Mouse (Mus musculus) urinary bladder, adult 2 months (tissue): Measurements from ENCODE around the gene Adam12. TPM values are rescaled to one million over a fixed set of nuclear protein-coding genes. Genes with fewer than 3 reads are reported as not detected.

Experiments
- DNase-seq: peaks from one replicate; pipeline ENCODE4 v3.0.0; 2022; ENCODE audit warnings: low spot score
- polyA plus RNA-seq: library from polyadenylated mRNA; depleted of rRNA; stranded (reverse); fragments of >200 nt; gene quantifications from 2 replicates; pipeline ENCODE4 v1.2.3, GENCODE M21; 2012; rRNA removed

Gene Adam12
- polyA plus RNA-seq, result 4.3 and 4.6 TPM in 2 replicates

DNA sequence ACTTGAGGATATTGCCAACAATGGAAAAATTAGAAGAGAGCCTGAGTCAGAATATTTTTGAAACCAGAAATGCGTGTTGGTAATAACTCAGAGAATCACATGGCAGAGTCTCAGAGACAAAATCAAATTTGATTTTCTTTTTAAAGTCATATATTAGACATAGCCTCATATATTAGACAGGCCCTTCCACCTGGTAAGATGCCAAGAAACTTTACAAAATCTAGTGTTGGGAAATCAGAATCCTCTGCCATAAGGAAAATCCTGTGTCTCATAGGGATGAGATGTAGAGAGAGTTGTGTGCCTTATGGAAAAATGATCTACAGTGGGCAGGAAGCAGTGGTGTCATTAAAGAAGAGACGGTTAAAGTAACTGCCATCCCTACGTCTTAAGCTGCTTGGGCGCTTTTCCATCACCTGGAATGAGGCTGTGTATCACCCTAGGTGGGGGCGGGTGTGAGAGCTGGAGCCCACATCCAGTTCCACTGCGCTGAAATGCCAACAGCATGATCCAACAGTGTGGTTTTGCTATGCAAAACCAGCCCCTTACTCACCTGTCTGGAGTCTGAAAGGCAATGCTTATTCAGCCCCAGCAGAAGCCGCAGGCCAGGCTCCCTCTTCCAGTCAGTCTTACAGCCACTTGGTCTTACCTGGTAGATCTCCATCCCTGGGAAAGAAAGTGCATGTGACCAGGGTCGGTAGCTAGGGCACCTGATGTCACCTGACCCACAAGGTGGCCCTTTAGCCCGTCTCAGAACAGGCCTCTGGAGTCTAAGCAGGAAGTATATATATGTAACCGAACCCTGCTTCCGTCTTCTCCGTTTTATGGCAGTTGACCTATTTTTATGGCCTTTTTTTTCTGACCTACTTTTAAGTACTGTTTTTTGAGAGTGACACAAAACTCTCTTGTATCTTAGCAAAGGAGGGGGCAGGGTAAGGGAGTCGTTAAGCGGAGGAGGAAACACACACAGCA lies at the start of gene Adam12:
Gene Adam12 (minus strand): TSS at position 769 of the 969 bp plus-strand sequence.
- DNase-seq, result no peak

DNA sequence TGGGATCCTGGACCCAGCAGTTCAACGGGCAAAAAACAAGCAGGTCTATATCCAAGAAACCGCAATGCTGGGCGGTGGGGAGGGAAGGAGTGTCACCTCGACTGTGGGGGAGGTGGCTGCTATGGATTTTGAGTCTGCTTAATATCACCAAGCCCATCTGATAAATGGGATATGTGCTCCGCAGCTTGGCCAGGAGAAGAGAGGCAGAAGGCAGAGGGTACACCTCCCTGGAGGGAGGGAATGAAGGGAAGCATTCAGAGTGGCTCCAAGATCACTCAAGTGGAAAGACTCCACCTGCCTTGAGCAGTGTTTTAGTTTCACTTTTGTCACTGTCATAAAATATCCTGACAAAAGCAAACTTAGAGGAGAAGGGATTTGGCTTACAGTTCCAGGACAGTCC lies 41.0 kb upstream of the Adam12 start:
- DNase-seq, result no peak

DNA sequence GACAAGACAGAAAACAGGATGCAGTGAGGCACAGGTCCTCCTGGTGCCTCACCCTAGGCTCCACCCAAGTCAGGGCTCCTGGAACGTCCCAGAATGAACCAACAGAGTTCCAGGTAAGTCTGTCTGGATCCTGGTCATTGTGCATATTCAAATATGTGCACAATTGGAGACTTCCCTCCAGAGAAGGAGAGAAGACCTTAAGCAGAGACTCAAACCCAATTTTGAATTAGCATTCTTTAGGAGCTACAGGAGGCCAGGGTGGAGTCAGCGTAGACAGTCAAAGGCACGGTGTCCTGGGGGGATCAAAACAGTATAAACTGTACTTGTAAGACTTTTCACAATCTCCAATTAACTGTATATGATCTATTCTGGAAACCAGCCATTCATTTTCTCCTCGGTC lies 40.5 kb upstream of the Adam12 start:
- no peak for DNase-seq

DNA sequence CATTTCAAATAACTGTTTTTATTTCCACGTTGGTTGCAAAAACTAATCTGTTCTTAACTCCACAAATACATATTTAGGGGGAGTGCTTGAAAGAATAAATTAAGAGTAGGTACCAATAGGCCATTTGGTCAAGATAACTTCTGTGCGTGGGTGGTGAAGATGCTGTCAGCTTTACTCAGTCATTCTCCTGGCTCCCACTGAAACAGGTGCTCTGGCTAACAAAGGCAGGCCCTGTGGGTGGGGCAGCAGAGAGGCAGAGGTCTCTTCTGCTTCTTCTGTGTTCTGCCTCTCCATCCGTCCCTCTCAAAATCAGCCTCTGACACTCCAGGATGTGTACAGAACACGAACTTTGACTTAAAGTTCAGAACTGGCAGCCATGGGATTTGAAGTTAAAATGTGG lies 33.8 kb upstream of the Adam12 start:
- no peak for DNase-seq

DNA sequence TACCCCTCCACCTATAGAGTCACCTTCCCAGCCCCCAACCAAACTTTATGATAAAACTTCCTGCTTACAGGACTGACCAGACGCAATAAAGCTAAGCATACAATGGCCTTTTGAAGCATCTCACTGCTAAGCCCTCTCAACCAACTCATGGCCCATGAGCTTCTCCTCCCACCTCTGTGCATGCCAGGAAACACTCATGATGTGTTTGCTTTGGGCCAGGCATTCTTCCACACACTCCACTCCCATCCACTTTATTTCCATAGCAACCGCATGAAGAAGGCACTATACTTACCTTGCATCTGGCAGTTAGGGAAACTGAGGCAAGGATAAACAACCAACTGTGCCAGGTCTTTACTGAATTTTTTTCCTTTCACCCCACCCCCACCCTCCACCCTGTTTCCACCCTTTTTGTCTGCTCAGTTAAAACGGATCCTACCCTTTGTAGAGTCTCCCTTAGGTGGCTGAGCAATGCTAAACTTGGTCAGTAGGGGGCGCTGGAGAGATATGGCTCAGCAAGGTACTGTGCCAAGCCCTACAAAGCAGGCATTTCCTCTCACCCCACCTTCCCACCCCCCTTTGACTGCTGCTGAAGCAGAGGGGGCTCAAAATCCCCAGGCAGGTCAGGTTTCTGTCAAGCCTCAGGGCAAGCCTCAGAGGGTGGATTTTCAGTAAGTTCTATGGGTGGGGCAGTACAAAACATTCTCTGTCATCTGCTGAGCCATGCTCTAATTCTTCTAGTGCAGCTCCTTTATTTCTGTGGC lies 31.4 kb upstream of the Adam12 start:
- DNase-seq, result peak; percentile 43

DNA sequence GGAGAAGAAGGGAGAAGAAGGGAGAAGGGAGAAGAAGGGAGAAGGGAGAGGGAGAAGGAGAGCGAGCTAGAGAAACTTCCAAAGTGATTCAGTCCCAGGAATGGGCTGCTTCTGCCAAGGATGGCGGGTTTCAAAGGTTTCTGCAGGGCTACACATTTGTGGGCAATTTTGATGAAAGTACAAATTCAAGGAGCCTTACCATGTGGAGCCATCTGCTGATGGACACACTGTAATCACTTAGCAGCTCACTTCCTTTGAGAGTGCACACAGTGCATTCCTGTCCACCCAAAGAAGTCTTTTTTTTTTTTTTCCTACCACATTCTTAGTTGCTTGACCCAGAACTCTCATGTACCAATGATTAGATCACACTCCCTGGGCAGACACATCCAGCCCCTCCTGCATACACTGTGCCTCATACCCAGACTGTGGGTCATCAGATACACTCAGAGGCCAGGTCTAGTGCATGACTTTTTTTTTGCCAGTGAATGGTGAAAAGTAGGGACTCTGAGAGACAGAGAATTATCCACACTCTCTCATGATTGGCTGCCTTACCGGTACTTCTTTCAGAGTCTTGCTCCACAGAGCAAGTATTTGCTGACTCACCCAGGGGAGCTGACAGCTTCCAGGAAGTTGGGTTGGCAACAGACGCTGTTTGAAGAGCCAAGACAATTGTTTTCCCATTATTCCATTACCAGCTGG lies 29.2 kb upstream of the Adam12 start:
- no peak for DNase-seq

DNA sequence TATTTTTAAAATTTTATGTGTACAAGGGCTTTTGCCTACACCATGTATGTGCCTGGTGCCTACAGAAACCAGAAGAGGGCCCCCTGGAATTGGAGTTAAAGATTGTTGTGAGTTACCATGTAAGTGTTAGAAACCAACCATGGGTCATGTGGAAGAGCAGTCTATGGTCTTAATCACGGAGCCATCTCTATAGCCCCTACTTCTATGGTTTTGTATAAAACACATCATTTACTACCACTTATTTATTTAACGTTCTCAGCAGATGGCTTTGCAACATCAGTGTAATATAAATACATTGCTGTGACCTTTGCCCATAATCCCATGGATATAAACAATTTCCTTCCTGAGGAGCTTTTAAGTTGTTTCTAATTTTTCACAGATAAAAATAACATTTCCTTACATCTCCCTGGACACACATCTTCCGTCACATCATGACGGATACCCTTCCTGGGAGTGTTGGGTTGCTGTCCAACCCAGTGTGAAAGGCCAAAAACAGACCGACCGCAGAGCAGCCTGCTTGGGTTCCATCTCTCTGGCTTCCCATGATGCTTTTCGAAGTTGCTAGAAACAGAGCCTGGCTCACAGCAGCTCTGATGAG lies 18.4 kb upstream of the Adam12 start:
- no peak for DNase-seq

DNA sequence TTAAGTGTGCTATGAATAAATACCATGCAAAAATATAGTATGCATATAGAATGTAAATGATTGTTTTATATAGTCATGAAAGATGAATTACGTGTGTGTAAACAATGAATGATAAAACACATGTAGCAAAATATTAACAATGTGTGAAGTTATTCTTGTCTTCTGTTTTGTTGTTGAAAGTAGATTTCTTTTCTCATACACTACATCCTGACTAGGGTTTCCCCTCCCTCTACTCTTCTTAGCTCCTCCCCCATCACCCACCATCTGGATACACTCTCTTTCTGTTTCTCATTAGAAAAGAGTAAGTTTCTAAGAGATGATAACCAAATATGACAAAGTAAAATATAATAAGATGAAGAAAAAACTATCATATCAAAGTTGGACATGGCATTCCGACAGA lies 16.1 kb upstream of the Adam12 start:
- DNase-seq, result no peak

DNA sequence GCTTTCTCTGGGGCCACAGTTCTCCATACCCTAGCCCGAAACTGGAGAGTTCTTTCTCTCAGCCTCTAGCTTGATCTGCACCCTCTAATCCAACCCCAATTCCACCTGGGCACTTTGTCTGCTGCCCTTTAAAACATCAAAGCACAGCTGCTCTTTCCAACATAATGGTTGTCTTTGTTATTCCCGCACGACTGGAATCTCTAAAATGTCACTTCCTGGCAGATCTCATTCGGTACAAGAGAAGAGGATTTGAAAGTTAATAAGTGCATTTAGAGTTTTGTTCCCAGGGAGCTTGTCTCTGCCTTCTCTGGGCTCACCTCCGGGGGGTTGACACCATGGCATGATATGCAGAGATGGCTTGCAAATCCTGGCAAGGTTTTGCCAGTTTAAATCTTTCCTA lies 14.7 kb upstream of the Adam12 start:
- no peak for DNase-seq

DNA sequence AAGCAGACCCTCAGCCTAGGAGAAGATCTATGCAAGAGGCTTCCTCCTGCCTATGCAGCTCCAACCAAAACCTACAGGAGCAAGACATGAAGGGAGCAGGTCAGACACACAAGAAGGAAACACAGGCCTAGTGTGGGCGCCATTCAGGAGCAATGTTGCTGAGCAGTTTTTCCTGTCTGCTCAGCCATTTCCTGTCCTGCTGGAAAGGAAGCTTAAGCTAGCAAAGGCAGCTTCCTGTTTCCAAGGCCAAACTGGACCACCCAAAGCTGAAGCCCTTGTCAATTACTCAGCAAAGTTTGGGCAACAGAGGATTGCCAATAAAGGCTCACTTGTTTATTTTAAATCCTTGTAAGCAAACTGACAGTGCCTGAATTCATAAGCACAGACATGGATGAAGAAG lies 10.8 kb upstream of the Adam12 start:
- no peak for DNase-seq

DNA sequence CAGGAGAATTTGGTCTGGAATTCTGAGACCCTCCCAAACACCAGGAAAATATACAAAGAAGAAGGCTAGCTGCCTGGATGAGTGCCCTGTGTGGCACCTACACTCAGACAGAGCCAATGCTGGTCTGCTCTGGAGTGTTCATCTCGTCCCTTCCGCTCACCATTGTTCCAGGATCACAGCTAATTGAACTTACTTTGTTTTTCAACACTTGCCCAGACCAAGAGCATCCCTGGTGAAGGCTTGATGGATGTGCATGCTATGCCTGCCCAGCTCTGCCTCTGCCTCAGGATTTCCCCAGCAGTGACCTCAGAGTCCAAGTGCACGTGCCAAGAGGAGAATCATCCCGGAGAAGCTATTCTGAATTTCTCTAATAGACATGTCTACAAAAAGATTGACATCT lies 9.3 kb upstream of the Adam12 start:
- no peak for DNase-seq

DNA sequence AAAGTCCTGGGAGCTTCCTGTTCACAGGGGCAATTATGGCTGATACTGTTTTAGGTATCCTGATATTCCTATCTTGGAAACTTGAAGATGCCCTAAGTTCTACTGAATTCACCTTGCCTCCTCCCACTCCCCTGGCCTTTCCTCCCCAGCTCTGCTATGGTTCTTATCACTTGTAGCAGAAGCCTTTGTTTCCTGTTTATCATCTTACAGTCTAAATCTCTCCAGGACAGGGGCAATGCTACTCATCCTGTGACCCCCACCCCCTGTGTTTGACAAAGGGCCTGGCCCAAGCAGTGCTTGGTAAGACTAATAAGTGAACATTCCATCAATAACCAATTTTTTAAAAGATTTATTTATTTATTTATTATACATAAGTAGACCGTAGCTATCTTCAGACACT lies 8.6 kb upstream of the Adam12 start:
- no peak for DNase-seq

DNA sequence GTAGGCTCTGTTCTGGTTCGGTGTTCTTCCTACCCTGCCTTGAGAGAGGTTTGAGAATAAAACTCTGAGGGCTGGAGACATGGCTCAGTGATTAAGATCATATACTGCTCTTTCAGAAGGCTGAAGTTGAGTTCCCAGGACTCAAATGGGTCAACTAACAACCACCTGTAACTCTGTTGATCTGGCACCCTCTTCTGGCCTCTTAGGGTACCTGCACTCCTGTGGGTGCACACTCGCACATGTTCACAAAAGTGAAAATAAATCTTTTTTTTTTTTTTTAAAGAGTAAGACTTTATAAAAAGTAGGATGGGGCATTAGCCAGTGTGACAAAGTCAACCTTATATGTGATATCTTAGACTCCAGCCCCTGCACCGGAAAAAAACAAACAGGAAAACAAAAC lies 6.9 kb upstream of the Adam12 start:
- DNase-seq, result no peak

DNA sequence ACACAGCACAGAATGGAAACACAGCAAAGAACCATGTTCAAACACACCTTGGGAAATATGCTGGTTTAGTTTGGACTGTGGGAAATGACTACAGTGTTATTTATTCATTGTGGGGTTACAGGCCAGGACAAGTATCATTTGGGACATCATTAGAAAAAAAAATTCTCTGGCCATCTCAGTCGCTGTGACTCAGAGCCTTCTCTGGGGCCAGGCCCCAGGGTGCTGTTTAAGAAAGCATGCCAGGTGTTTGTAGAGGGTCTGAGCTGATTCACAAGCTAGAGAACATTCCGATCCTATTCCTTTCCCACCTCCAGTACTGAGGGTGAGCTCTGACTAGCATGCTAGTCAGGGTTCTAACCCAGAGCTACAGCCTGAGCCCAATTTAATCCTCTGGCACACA lies 5.4 kb upstream of the Adam12 start:
- no peak for DNase-seq

DNA sequence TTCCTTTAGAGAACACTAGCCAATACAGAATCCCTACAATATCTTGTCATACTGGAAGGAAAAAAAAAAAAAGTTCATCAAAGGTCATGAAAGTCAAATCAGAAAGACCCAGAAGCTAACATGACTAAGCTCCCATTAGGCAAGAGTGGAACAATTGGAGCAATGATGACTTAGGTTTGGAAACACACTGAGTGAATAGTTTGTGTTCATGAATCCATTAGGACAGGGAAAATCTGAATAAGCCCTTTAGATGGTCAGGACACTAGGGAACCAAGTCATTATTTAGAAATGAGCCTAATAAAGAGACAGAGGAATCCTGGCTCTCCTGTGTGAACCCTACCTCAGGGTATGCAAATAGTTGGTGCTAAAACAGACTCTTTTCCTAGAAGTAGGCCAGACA lies 4.8 kb upstream of the Adam12 start:
- DNase-seq, result no peak

DNA sequence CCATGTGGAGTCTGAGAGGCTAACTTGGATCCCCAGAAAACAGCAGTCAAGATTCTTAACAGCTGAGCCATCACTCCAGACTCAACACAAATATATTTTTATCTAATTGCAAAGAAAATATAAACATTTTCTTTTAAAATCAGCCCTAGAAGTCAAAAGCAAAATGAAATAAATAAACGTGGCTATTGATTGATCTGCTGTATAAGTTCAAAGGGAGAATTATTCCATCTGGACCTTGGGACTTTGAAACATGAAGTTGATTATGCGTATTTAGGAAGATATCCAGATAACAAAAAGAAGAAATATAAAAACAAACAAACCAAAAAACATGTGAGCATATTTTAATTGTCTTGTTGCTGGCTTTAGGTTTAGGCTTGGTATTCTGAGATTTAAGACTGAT lies 3.6 kb upstream of the Adam12 start:
- no peak for DNase-seq

DNA sequence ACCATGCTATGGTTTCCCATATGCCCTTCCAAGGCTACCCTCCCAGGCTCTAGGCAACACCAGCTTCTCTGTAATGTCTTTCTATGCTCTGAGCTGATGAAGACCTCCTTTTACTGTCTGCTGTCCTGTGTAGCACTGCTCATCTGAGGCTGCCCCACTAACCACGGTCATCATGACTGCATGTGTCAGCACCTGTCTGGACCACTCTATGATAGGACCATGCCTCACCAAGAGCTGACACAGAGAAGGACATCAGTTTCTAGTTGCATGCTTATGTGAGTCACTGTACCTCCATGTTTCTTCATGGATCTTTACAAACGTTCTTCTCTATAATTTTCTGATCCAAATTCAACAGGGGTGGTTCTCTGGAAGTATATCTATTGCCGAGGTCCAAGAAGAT lies 1.2 kb downstream of the Adam12 start:
- DNase-seq, result no peak

DNA sequence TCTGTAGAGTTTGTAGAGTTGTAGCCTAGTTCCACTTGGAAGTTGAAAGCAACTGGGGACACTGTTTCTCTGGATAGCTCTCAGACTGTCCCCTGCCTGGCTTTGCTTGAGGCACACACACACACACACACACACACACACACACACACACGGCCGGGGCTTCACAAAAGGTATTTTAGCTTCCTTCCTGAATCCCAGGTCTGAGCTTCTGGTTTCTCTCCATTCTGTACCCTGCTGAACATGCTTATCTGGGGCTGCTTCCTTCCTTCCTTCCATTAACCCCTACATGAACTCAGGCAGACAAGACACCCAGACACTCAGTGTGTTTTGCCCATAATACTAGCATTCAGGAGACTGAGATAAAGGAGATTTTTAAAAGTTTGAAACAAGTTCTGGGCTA lies 2.0 kb downstream of the Adam12 start:
- no peak for DNase-seq

DNA sequence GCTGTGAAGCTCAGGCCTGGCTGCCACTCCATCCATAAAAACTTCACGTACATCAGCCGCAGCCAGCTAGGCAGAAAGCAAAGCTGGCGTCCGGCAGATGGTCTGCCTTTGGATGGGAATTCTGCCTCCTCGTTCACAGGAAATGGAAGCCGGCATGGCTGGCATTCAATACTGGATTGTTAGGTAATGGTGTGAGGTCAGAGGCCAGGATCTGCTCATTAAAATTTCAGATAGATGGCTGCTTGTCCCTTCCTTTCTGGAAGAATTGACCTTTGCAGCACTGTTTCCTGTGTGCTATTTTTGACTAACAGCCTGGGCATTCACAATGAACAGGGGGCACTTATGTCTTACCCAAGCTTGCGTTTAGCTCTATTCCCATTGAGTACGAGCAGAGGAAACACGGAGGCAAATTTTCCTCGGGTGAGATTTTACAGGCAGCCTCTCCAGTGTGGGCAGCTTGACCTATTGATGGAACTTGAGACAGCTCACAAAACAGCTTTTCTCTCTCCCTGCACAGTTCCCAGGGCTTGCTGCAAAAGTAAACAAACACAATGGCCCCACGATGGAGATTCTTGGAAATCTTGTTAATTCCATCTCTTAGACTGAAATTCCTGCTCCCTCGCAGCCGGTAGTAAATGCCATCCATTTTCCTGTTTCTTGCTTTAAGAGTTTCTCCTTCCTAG lies 4.0 kb downstream of the Adam12 start:
- no peak for DNase-seq

DNA sequence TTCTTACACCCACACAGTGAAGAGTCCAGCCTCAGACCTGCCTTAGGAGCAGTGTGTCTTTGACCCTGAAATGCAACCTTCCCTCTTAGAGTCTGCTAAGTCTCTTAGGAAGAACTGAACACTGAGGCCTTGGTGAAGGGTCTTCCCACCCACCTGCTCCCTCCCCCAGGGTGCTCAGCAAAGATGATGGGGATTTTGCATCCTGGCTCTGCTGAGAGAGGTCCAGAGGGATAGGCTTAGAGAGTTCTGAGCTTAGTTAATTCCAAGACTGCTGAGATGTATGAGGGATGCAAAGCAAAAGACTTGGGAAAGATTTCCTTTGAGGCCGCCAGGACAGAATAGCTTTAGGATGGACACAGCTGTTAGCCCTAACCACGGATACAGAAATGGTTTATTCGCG lies 4.8 kb downstream of the Adam12 start:
- DNase-seq, result no peak

DNA sequence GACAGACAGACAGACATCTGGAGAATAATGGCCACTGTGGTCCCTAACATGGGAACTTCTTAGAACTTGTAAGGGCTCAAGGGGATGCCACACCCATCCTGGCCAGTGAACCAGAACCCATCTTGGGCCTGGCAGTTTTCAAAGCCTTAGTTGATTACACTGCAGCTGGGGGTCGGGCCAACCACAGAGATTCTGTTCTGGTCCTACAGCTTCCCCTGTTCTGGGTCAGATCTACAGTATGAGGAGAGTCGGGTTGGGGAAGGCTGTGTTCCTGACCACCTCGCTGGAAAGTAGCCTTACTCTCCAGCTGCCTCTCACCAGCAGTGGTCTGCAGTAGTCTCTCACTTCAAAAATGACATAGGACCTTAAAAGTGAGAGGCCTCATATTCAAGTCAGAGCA lies 5.7 kb downstream of the Adam12 start:
- no peak for DNase-seq
